Mouse (Mus musculus) kidney, postnatal 36 days (tissue): ENCODE measurements around the gene Runx1.
A peak's percentile ranks its signal among the peaks of the same experiment; 100 is the strongest.

Source experiments
- DNase-seq, 2 experiments: peaks; one replicate each; pipeline ENCODE4 v3.0.0; 2021 to 2022; ENCODE audit warnings: mixed read lengths in 2 of 2

Gene Runx1

DNA sequence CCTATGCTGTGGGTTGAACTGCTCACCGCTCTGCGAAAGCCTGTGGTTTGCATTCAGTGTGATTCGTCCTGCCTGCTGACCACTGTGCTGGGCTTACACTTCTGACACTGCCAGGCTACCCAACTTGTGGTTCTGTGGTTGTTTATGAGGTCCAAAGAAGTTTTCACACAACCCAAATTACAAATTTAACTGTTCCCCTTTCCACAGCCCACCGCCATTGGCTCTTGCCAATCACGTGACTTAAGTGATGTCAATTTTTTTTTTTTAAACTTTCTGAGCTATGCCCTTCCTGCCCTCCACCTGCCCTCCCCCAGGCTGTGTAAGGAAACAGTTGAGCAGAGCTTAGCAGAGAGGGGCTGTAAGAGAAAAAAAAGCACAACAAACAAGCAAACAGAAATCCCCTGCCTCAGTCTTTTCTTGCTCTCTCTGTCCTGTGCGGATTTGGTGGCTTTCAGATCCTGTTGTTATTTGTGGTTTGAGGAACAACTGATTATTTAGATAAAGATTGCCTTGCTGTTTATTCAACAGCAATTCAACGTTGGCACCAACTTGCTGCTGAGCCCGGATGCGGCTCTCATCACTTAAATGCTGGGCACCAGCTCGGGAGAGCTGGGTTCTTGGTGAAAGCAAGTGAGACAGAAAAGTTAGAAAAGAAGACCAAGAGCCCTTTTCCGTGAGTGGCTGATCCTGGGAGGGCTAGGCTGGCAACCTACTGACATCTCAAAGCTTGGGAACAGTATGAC lies at the start of gene Runx1:
Runx1 (minus strand) TSS at position 242 of the 743 bp plus-strand sequence.
- DNase-seq = peak; percentile 6 to 14

DNA sequence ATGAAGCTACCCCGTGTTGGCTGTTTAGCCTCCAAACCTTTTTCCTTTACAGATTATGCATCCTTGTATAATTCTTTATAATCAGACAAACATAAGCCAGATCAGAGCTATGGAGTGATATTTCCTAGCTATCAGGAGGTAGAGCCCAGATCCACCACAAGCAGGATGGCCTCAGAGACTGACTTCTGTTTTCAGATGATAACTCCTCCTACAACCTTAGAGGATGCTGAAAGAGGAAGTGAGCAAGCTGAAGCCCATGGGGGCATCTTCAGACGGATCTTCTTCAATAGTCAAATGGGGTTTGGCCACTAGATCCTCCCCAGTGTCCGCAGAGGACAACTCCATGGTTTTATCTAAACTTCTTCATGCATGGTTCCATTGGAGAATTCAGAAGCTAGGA lies 48.1 kb upstream of the Runx1 start:
- DNase-seq = no peak

GRCm38 (mm10) chr16:92871728-92872127 lies 45.8 kb upstream of the Runx1 start:
- no peak for DNase-seq

DNA sequence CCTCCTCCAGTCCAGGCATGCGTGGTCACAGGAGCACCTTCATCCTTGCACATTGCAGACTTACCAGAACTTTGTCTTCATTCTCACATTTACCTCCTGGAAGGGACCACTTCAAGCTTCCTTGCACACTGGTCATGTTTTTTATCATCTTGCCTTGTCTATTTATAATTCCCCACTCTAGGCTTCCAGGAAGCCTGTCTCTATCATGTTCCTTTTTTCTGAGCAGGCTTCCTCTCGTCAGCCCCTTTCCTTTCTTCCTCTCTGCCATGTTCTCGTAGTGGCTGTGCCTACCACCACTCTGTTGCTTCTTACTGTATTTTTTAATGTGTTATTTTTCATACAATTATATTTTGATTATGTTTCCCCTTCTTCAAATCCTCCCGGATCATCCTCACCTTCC lies 42.6 kb upstream of the Runx1 start:
- no peak for DNase-seq

GRCm38 (mm10) chr16:92867261-92867935 lies 41.4 kb upstream of the Runx1 start:
- peak in 1 of 2 experiments; percentile 5 for DNase-seq

GRCm38 (mm10) chr16:92865314-92865713 lies 39.4 kb upstream of the Runx1 start:
- DNase-seq = no peak

GRCm38 (mm10) chr16:92864191-92864590 lies 38.2 kb upstream of the Runx1 start:
- no peak for DNase-seq

GRCm38 (mm10) chr16:92863179-92863578 lies 37.2 kb upstream of the Runx1 start:
- DNase-seq = no peak

DNA sequence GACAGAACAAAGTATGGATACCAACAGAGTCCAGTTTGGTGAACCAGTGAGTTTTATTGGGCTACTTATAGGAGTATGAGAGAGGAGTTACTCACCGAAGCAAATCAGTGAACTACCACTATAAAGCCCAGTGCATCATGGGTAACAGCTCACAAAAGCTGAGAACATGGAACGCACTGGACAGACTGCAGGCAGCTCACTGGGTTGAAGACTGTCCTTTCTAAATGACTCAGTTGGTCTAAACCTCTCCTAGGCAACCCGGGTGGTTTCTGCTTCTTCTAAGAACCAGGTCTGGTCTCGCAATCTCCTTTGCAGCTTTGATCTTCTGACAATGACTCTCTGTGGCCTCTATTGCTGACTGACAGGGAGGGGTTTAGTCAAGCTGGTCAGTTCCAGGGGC lies 36.5 kb upstream of the Runx1 start:
- no peak for DNase-seq

GRCm38 (mm10) chr16:92861571-92861970 lies 35.6 kb upstream of the Runx1 start:
- DNase-seq = no peak

GRCm38 (mm10) chr16:92860649-92861048 lies 34.7 kb upstream of the Runx1 start:
- DNase-seq = no peak

- DNase-seq = no peak
Observed at GRCm38 (mm10) chr16:92856779-92857178, 30.8 kb upstream of the Runx1 start.

GRCm38 (mm10) chr16:92852276-92852675 lies 26.3 kb upstream of the Runx1 start:
- DNase-seq = no peak

DNA sequence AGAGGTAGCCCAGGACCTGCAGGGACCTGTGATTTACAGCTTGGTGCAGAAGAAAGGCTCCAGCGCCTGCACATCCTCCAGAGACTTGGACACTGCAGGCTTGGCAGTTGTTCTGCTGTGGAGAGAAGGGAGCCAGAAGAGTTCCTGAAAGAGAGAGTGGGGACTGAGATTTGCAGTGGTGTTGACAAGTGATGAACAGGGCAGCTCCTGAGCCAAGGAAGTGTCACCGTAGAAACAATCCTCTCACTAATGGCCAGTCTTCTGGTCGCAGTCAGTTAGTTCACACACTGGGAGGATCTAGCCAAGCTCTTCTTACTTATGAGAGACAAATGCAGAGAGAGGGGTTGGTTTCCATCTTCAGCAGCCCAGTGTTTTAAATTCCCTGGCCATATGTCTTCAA lies 24.5 kb upstream of the Runx1 start:
- no peak for DNase-seq

DNA sequence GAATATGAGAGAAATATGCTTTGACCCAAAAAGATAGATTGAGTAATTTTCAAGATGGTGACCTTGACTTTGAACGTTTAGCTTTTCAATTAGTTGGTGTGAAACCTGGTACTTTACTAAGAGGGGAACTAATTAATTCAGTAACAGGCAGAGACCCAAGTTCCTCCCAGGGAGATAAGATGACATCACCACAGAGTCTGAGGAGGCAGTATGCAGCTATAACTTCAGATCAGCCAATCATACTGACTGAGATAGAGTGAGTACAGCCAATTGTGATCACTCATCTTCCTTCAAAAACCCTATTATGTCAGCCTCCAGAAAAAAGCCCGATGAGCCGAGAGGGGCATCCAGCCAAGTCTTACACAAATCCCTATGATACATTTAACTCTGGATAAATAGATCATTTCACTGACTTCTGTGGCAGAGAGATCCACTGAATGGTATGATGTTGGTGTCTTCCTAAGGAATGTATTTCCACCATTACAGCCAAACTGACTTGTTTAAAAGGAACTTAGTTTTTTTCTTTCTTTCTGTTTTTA lies 21.9 kb upstream of the Runx1 start:
- no peak for DNase-seq

GRCm38 (mm10) chr16:92845244-92846225 lies 19.6 kb upstream of the Runx1 start:
- no peak for DNase-seq

DNA sequence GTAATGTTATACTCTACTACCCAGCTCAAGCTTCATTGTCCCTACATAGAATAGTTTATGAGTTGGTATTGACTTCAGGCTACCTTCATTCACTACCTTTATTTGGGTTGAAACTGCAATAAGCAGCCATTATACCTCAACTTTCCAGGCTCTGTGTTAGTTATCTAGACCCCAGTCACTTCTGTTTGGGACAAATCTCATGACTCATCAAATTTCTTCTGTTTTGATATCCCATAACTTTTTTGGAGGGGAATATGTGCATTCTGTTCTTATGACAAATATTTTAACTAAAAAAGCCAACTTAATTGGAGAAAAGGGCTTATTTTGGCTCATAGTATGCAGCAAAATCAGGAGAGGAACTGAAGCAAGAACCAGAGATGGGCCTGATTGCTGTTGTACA lies 12.8 kb upstream of the Runx1 start:
- no peak for DNase-seq

- DNase-seq = no peak
Observed at GRCm38 (mm10) chr16:92831341-92831740, 5.4 kb upstream of the Runx1 start.

DNA sequence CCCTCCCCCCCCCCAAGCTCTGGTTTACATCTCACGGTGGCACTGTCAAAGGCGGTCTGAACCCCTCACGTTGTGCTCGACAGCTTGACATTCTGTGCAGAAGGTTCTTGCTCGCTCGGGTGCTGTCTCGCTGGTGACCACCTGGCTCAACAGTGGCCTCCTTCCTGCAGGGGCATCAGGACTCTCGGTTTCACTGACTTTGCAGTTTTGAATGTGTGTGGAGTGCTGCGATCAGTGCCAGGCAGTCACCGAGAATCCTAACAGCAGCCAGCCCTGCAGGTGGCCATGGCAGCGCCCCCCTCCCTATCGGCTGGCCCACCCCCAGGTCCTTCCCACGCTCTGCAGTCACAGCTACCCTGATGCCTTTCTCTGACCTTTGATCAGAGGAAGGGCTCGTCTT lies 4.5 kb upstream of the Runx1 start:
- DNase-seq = no peak

GRCm38 (mm10) chr16:92828308-92828862 lies 2.4 kb upstream of the Runx1 start:
- DNase-seq = no peak

- peak in 1 of 2 experiments; percentile 33 for DNase-seq
Observed at GRCm38 (mm10) chr16:92827663-92828307, 1.8 kb upstream of the Runx1 start.

GRCm38 (mm10) chr16:92826683-92827082 lies 734 bp upstream of the Runx1 start:
- no peak for DNase-seq
